Mouse (Mus musculus) myocyte (in vitro differentiated cells): ENCODE data around the gene Zdhhc19. TPM values are rescaled to one million over a fixed set of nuclear protein-coding genes. Genes with fewer than 3 reads are reported as not detected.

ENCODE experiments used
- H3K27me3 ChIP-seq: one replicate; pipeline ENCODE4 v1.6.1; 2011; ENCODE audit not compliant: control insufficient read depth, insufficient read depth, insufficient read length
- H3K36me3 ChIP-seq: one replicate; pipeline ENCODE4 v1.6.1; 2011; ENCODE audit not compliant: control insufficient read depth, insufficient read depth
- H3K4me2 ChIP-seq: one replicate; pipeline ENCODE4 v1.6.1; 2011; ENCODE audit warnings: low read depth, control low read depth
- H3K4me3 ChIP-seq: one replicate; pipeline ENCODE4 v1.5.1; 2011; ENCODE audit warnings: mild to moderate bottlenecking, control low read depth, moderate library complexity
- H3K79me2 ChIP-seq: one replicate; pipeline ENCODE4 v1.6.1; 2011; ENCODE audit not compliant: control insufficient read depth, insufficient read depth
- H3ac ChIP-seq: one replicate; pipeline ENCODE4 v1.6.1; 2011; ENCODE audit not compliant: control insufficient read depth, insufficient read length
- CEBPB ChIP-seq: IDR thresholded peaks from 2 replicates; pipeline ENCODE4 v1.6.1; 2011; ENCODE audit warnings: mild to moderate bottlenecking, moderate library complexity; ENCODE audit not compliant: poor library complexity, insufficient read depth, severe bottlenecking
- E2F4 ChIP-seq: IDR thresholded peaks from one replicate; pipeline ENCODE4 v1.6.1; 2011; ENCODE audit warnings: mild to moderate bottlenecking, control low read depth, moderate library complexity; ENCODE audit not compliant: insufficient read depth
- MAX ChIP-seq: IDR thresholded peaks from one replicate; pipeline ENCODE4 v1.6.1; 2011; ENCODE audit warnings: low read depth, mild to moderate bottlenecking, control low read depth
- MYOD1 ChIP-seq, 3 experiments: IDR thresholded peaks; one replicate each; pipeline ENCODE4 v1.6.1; 2011; ENCODE audit warnings: control low read depth in 2 of 3, low read depth in 2 of 3, mild to moderate bottlenecking in 2 of 3, moderate library complexity in 1 of 3; ENCODE audit not compliant: insufficient read length in 2 of 3, control insufficient read depth in 1 of 3
- MYOG ChIP-seq, 3 experiments: IDR thresholded peaks; one replicate each; pipeline ENCODE4 v1.6.1; 2011; ENCODE audit warnings: control low read depth in 2 of 3, low read depth in 2 of 3, mild to moderate bottlenecking in 2 of 3; ENCODE audit not compliant: insufficient read length in 2 of 3, control insufficient read depth in 1 of 3, insufficient read depth in 1 of 3
- POLR2A ChIP-seq: IDR thresholded peaks from one replicate; pipeline ENCODE4 v1.6.1; 2011; ENCODE audit warnings: low read depth, mild to moderate bottlenecking, control low read depth, moderate library complexity; ENCODE audit not compliant: insufficient read length
- POLR2AphosphoS2 ChIP-seq: IDR thresholded peaks from one replicate; pipeline ENCODE4 v1.6.1; 2011; ENCODE audit warnings: low read depth, control low read depth; ENCODE audit not compliant: insufficient read length
- REST ChIP-seq: IDR thresholded peaks from one replicate; pipeline ENCODE4 v1.6.1; 2011; ENCODE audit warnings: mild to moderate bottlenecking, control low read depth, moderate library complexity; ENCODE audit not compliant: insufficient read depth, insufficient read length
- SRF ChIP-seq: IDR thresholded peaks from one replicate; pipeline ENCODE4 v1.6.1; 2011; ENCODE audit warnings: low read depth; ENCODE audit not compliant: control insufficient read depth, insufficient read length
- TCF12 ChIP-seq: IDR thresholded peaks from one replicate; pipeline ENCODE4 v1.6.1; 2011; ENCODE audit warnings: mild to moderate bottlenecking, control low read depth; ENCODE audit not compliant: poor library complexity, insufficient read depth, severe bottlenecking
- TCF3 ChIP-seq: IDR thresholded peaks from one replicate; pipeline ENCODE4 v1.6.1; 2011; ENCODE audit warnings: low read depth, control low read depth; ENCODE audit not compliant: insufficient read length
- USF1 ChIP-seq: IDR thresholded peaks from one replicate; pipeline ENCODE4 v1.6.1; 2011; ENCODE audit warnings: low read depth, mild to moderate bottlenecking, control low read depth, moderate library complexity
- polyA plus RNA-seq: library from polyadenylated mRNA; unstranded; fragments of >200 nt; fragmentation: generic; extraction: Trizol; gene quantifications from one replicate; pipeline ENCODE4 v1.2.1, GENCODE M21; 2012; ENCODE audit warnings: missing spikeins

The Zdhhc19 gene
- polyA plus RNA-seq, 1 experiment = not detected

- Histone ChIP-seq H3K36me3 (no peaks in the 10 kb centered on the region), H3K27me3 (no peaks in the 10 kb centered on the region), H3K4me2 (no peak overlapping the region), H3K4me3 (no peak overlapping the region), H3ac (no peak overlapping the region), H3K79me2 (no peaks in the 10 kb centered on the region)
- TF ChIP-seq E2F4 (no peak), TCF3 (no peak), REST (no peak)
Measured at GRCm38 (mm10) chr16:32517785-32518481, 21.9 kb downstream of the Zdhhc19 start.

- no peaks in the 10 kb centered on the region for H3K36me3 ChIP-seq
- no peaks in the 10 kb centered on the region for H3K27me3 ChIP-seq
- H3ac ChIP-seq = no peak overlapping the region
- H3K4me3 ChIP-seq = no peak overlapping the region
- no peaks in the 10 kb centered on the region for H3K79me2 ChIP-seq
- no peak for TF ChIP-seq MYOD1 (IDR thresholded peaks at IDR 0.05; ENCODE audit: control insufficient read depth in 1 of 3, insufficient read length in 2 of 3, low read depth in 2 of 3)
- no peak for TF ChIP-seq CEBPB
- TF ChIP-seq TCF3 = no peak
- no peak for TF ChIP-seq USF1
- TF ChIP-seq MYOG (IDR thresholded peaks at IDR 0.05; ENCODE audit: control insufficient read depth in 1 of 3, insufficient read depth in 1 of 3, insufficient read length in 2 of 3, low read depth in 2 of 3) = no peak
- TF ChIP-seq SRF = no peak
- no peak for TF ChIP-seq TCF12
- no peak for TF ChIP-seq POLR2AphosphoS2
- TF ChIP-seq REST = no peak
- peak overlapping the region; percentile 66 for H3K4me2 ChIP-seq
Measured at GRCm38 (mm10) chr16:32519656-32520371, 23.7 kb downstream of the Zdhhc19 start.

GRCm38 (mm10) chr16:32520372-32520748 lies 24.3 kb downstream of the Zdhhc19 start:
- TF ChIP-seq POLR2A (peak; percentile 42), MAX (no peak), MYOG (IDR thresholded peaks at IDR 0.05; ENCODE audit: control insufficient read depth in 1 of 3, insufficient read depth in 1 of 3, insufficient read length in 2 of 3, low read depth in 2 of 3) (peak; percentile 86 to 98 (median 97)), MYOD1 (IDR thresholded peaks at IDR 0.05; ENCODE audit: control insufficient read depth in 1 of 3, insufficient read length in 2 of 3, low read depth in 2 of 3) (peak; percentile 48 to 97 (median 96)), TCF12 (peak; percentile 80), SRF (no peak), CEBPB (0 out of 2 replicates have a peak, but pooled peaks have one; percentile 45), TCF3 (peak; percentile 82), E2F4 (no peak), USF1 (no peak), REST (no peak)
- H3K4me3 ChIP-seq = no peak overlapping the region
- no peaks in the 10 kb centered on the region for H3K36me3 ChIP-seq
- no peaks in the 10 kb centered on the region for H3K27me3 ChIP-seq
- H3ac ChIP-seq = no peak overlapping the region
- H3K4me2 ChIP-seq = peak overlapping the region; percentile 66
- H3K79me2 ChIP-seq = no peaks in the 10 kb centered on the region

GRCm38 (mm10) chr16:32522578-32523194 lies 26.6 kb downstream of the Zdhhc19 start:
- Histone ChIP-seq H3K27me3 (no peaks in the 10 kb centered on the region), H3K4me3 (no peak overlapping the region), H3K79me2 (no peaks in the 10 kb centered on the region), H3K36me3 (no peaks in the 10 kb centered on the region), H3ac (no peak overlapping the region), H3K4me2 (no peak overlapping the region)
- no peak for TF ChIP-seq TCF3
- TF ChIP-seq TCF12 = no peak
- TF ChIP-seq E2F4 = no peak
- no peak for TF ChIP-seq REST
- no peak for TF ChIP-seq USF1
- TF ChIP-seq POLR2AphosphoS2 = no peak
- TF ChIP-seq POLR2A = no peak
- TF ChIP-seq SRF = no peak
- peak in 1 of 3 experiments; percentile 48 for TF ChIP-seq MYOG (IDR thresholded peaks at IDR 0.05; ENCODE audit: control insufficient read depth in 1 of 3, insufficient read depth in 1 of 3, insufficient read length in 2 of 3, low read depth in 2 of 3)
- TF ChIP-seq MAX = no peak
- no peak for TF ChIP-seq CEBPB
- TF ChIP-seq MYOD1 (IDR thresholded peaks at IDR 0.05; ENCODE audit: control insufficient read depth in 1 of 3, insufficient read length in 2 of 3, low read depth in 2 of 3) = peak in 1 of 3 experiments; percentile 43
